Mouse (Mus musculus) liver, embryonic 14.5 days (tissue): ENCODE data around the gene 1700037H04Rik. TPM values are rescaled to one million over a fixed set of nuclear protein-coding genes. Genes with fewer than 3 reads are reported as not detected.

Source experiments
- ATAC-seq: fragments of 200-750 bp; cut with Nextera tagmentation; 2 replicates; pipeline ENCODE4 v1.8.0; 2017; ENCODE audit warnings: moderate number of reproducible peaks, mild to moderate bottlenecking, moderate library complexity; ENCODE audit not compliant: insufficient read depth
- DNase-seq, 3 experiments: peaks; one replicate each; pipeline ENCODE4 v3.0.0-alpha.2; 2012 to 2013; ENCODE audit warnings: low read depth in 3 of 3, low spot score in 3 of 3
- H3K27ac ChIP-seq: fragments of 300-500 bp; sonication (generic); 2 replicates; pipeline ENCODE4 v1.5.1; 2014; ENCODE audit warnings: moderate library complexity, mild to moderate bottlenecking, control low read depth, inconsistent platforms
- H3K27me3 ChIP-seq: fragments of 300-500 bp; sonication (generic); 2 replicates; pipeline ENCODE4 v1.6.1; 2014; ENCODE audit warnings: mild to moderate bottlenecking, low read length, moderate library complexity; ENCODE audit not compliant: control insufficient read depth, insufficient read depth
- H3K36me3 ChIP-seq: fragments of 300-500 bp; sonication (generic); replicated peaks from 2 replicates; pipeline ENCODE4 v1.6.1; 2014; ENCODE audit warnings: low read depth; ENCODE audit not compliant: control insufficient read depth, insufficient read depth
- H3K4me1 ChIP-seq, 2 experiments: fragments of 200-500 bp in 1 of 2; fragments of 300-500 bp in 1 of 2; sonication (generic) in 1 of 2; replicated peaks; 2 replicates each; pipeline ENCODE4 v1.6.1; 2012 to 2014; ENCODE audit warnings: antibody characterized with exemption in 1 of 2, inconsistent platforms in 1 of 2, low read length in 1 of 2; ENCODE audit not compliant: control insufficient read depth in 2 of 2, insufficient read depth in 2 of 2
- H3K4me2 ChIP-seq: fragments of 300-500 bp; sonication (generic); 2 replicates; pipeline ENCODE4 v1.6.1; 2014; ENCODE audit warnings: low read depth, mild to moderate bottlenecking, control low read depth, moderate library complexity
- H3K4me3 ChIP-seq, 2 experiments: fragments of 200-500 bp in 1 of 2; fragments of 300-500 bp in 1 of 2; sonication (generic) in 1 of 2; 2 replicates each; pipeline ENCODE4 v1.5.1; 2012 to 2014; ENCODE audit warnings: low read depth in 2 of 2, low read length in 2 of 2, mild to moderate bottlenecking in 2 of 2, control low read depth in 1 of 2, inconsistent platforms in 1 of 2, moderate library complexity in 1 of 2; ENCODE audit not compliant: insufficient read depth in 1 of 2
- H3K9ac ChIP-seq: fragments of 300-500 bp; sonication (generic); replicated peaks from 2 replicates; pipeline ENCODE4 v1.6.1; 2014; ENCODE audit warnings: mild to moderate bottlenecking, control low read depth, moderate library complexity
- H3K9me3 ChIP-seq: fragments of 300-500 bp; sonication (generic); 2 replicates; pipeline ENCODE4 v1.6.1; 2016; ENCODE audit warnings: low read length, mixed read lengths; ENCODE audit not compliant: control insufficient read depth
- CTCF ChIP-seq: IDR thresholded peaks from 2 replicates; pipeline ENCODE4 v1.5.1; 2016; ENCODE audit warnings: antibody characterized with exemption, low read depth, control low read depth
- EP300 ChIP-seq: IDR thresholded peaks from 2 replicates; pipeline ENCODE4 v1.6.1; 2016; ENCODE audit warnings: antibody characterized with exemption, low read depth
- WGBS: fragments of 180-500 bp; shearing (Covaris S2); extraction: QIAGEN DNeasy Blood & Tissue Kit; methylation state at CpG from one replicate; pipeline ENCODE4 v1.1.7; 2014; ENCODE audit not compliant: insufficient replicate concordance; 5-methylcytosine and 5-hydroxymethylcytosine counted together
- polyA plus RNA-seq, 2 experiments: library from polyadenylated mRNA; depleted of rRNA in 1 of 2; stranded (reverse) in 1 of 2; unstranded in 1 of 2; fragments of >200 nt; fragmentation: Nextera tagmentation in 1 of 2; extraction: Ambion mirVana in 1 of 2; gene quantifications; 2 replicates each; pipeline versions ENCODE4 v1.2.1 to v1.2.3; 2012 to 2014

Gene 1700037H04Rik
- polyA plus RNA-seq, 2 experiments = 105 to 129 TPM

- peaks cover 27 to 34% of the 10 kb centered on the region in 2 experiments for H3K4me1 ChIP-seq
- ATAC-seq (peak; percentile 13; the same call in 1 of the 2 replicates), DNase-seq (peak in 2 of 3 experiments; percentile 64 to 67)
- H3K27ac ChIP-seq = peak overlapping the region; percentile 90
- TF ChIP-seq CTCF = peak; percentile 70
- TF ChIP-seq EP300 = peak; percentile 42; the same call in 1 of the 2 replicates
- H3K4me3 ChIP-seq = peak overlapping the region; percentile 76 to 78
- H3K9me3 ChIP-seq = no peaks in the 10 kb centered on the region
- no peaks in the 10 kb centered on the region for H3K27me3 ChIP-seq
- H3K36me3 ChIP-seq = peaks cover 51% of the 10 kb centered on the region
- 59% methylated on average over 5 of the region's 5 CpGs for WGBS
- peak overlapping the region; percentile 95 for H3K9ac ChIP-seq
- peak overlapping the region; percentile 98 for H3K4me2 ChIP-seq
Observed at GRCm38 (mm10) chr2:131188311-131188710, 28.4 kb upstream of the 1700037H04Rik start.

- Histone ChIP-seq H3K27ac (peak overlapping the region; percentile 90), H3K36me3 (peaks cover 44% of the 10 kb centered on the region), H3K4me1 (peaks cover 27 to 34% of the 10 kb centered on the region in 2 experiments), H3K4me2 (peak overlapping the region; percentile 98), H3K9ac (peak overlapping the region; percentile 95), H3K9me3 (no peaks in the 10 kb centered on the region), H3K27me3 (no peaks in the 10 kb centered on the region), H3K4me3 (peak overlapping the region; percentile 76 to 78)
- no peak for ATAC-seq
- WGBS = 31% methylated on average over 3 of the region's 3 CpGs
- no peak for DNase-seq
- TF ChIP-seq EP300 (no peak), CTCF (no peak)
Observed at GRCm38 (mm10) chr2:131187602-131187922, 27.7 kb upstream of the 1700037H04Rik start.

GRCm38 (mm10) chr2:131186771-131187601, 27.1 kb upstream of the 1700037H04Rik start, which contains the start of the genes Cdc25b and Spef1:
TSS of gene Cdc25b (plus strand) at chr2:131186949.
TSS of gene Spef1 (minus strand) at chr2:131187282.
- peak; percentile 50 for TF ChIP-seq CTCF
- TF ChIP-seq EP300 = no peak; the same call in 1 of the 2 replicates
- Histone ChIP-seq H3K9ac (peak within 1 kb of the TSS; percentile 95), H3K9me3 (no peaks in the 10 kb centered on the region), H3K36me3 (peaks cover 38% of the 10 kb centered on the region), H3K4me1 (peaks cover 27 to 34% of the 10 kb centered on the region in 2 experiments), H3K27me3 (no peaks in the 10 kb centered on the region), H3K4me2 (peak within 1 kb of the TSS; percentile 98), H3K27ac (peak within 1 kb of the TSS; percentile 90), H3K4me3 (peak within 1 kb of the TSS; percentile 76 to 78)
- DNase-seq = peak in 2 of 3 experiments; percentile 79 to 81
- peak; percentile 88 for ATAC-seq
- 2% methylated on average over 43 of the region's 43 CpGs for WGBS

- ATAC-seq (peak; percentile 50), DNase-seq (no peak)
- Histone ChIP-seq H3K9me3 (no peaks in the 10 kb centered on the region), H3K9ac (peak overlapping the region; percentile 95), H3K27ac (peak overlapping the region; percentile 90), H3K4me1 (peaks cover 27 to 34% of the 10 kb centered on the region in 2 experiments), H3K27me3 (no peaks in the 10 kb centered on the region), H3K4me3 (peak overlapping the region; percentile 64 to 78), H3K36me3 (peaks cover 31% of the 10 kb centered on the region), H3K4me2 (peak overlapping the region; percentile 98)
- 6% methylated on average over 14 of the region's 14 CpGs for WGBS
- TF ChIP-seq CTCF = no peak
- TF ChIP-seq EP300 = no peak
Observed at GRCm38 (mm10) chr2:131186343-131186742, 26.5 kb upstream of the 1700037H04Rik start.

GRCm38 (mm10) chr2:131179990-131180587, 20.2 kb upstream of the 1700037H04Rik start, which contains the start of gene Cenpb:
TSS of gene Cenpb (minus strand) at chr2:131180067.
- WGBS = 3% methylated on average over 52 of the region's 57 CpGs
- DNase-seq (peak in 2 of 3 experiments; percentile 64 to 66), ATAC-seq (peak; percentile 85)

More at GRCm38 (mm10) chr2:131179990-131180587, 20.2 kb upstream of the 1700037H04Rik start, which contains the start of gene Cenpb:
- Histone ChIP-seq H3K27ac (peak within 1 kb of the TSS; percentile 82), H3K27me3 (no peaks in the 10 kb centered on the region), H3K36me3 (no peaks in the 10 kb centered on the region; the same call in 1 of the 2 replicates), H3K9me3 (no peaks in the 10 kb centered on the region), H3K4me2 (peak within 1 kb of the TSS; percentile 96), H3K4me1 (peaks cover 21 to 25% of the 10 kb centered on the region in 2 experiments), H3K4me3 (peak within 1 kb of the TSS; percentile 80 to 92), H3K9ac (peak within 1 kb of the TSS; percentile 87)
- peak; percentile 68 for TF ChIP-seq CTCF
- TF ChIP-seq EP300 = peak; percentile 20; the same call in 1 of the 2 replicates
